Mouse (Mus musculus) midbrain, embryonic 14.5 days (tissue): ENCODE measurements at regions not wholly inside any gene's neighbourhood (a gene's known extent, or its start where the extent isn't known, plus 50 kb on each side); places are given as distances from the start of the nearest gene placed in this dataset.

ENCODE experiments used
- ATAC-seq: fragments of 200-750 bp; cut with Nextera tagmentation; 2 replicates; pipeline ENCODE4 v1.8.0; 2017; ENCODE audit warnings: moderate number of reproducible peaks, moderate library complexity; ENCODE audit not compliant: low FRiP score, low TSS enrichment
- DNase-seq: peaks from one replicate; pipeline ENCODE4 v3.0.0-alpha.2; 2015
- H3K27ac ChIP-seq: fragments of 300-500 bp; sonication (generic); replicated peaks from 2 replicates; pipeline ENCODE4 v1.5.1; 2014; ENCODE audit warnings: mild to moderate bottlenecking, low read depth, low read length, moderate library complexity
- H3K27me3 ChIP-seq: fragments of 300-500 bp; sonication (generic); 2 replicates; pipeline ENCODE4 v1.6.1; 2014; ENCODE audit warnings: low read length, control low read depth, mixed read lengths; ENCODE audit not compliant: control insufficient read depth, insufficient read depth
- H3K36me3 ChIP-seq: fragments of 300-500 bp; sonication (generic); 2 replicates; pipeline ENCODE4 v1.6.1; 2014; ENCODE audit warnings: low read length, control low read depth; ENCODE audit not compliant: control insufficient read depth, insufficient read depth
- H3K4me1 ChIP-seq: fragments of 300-500 bp; sonication (generic); 2 replicates; pipeline ENCODE4 v1.6.1; 2014; ENCODE audit warnings: mild to moderate bottlenecking, antibody characterized with exemption, low read length, control low read depth; ENCODE audit not compliant: control insufficient read depth, insufficient read depth
- H3K4me2 ChIP-seq: fragments of 300-500 bp; sonication (generic); 2 replicates; pipeline ENCODE4 v1.6.1; 2014; ENCODE audit warnings: mild to moderate bottlenecking, low read length, moderate library complexity
- H3K4me3 ChIP-seq: fragments of 300-500 bp; sonication (generic); replicated peaks from 2 replicates; pipeline ENCODE4 v1.5.1; 2014; ENCODE audit warnings: low read depth, low read length
- H3K9ac ChIP-seq: fragments of 300-500 bp; sonication (generic); replicated peaks from 2 replicates; pipeline ENCODE4 v1.6.1; 2014; ENCODE audit warnings: mild to moderate bottlenecking, low read length, moderate library complexity
- H3K9me3 ChIP-seq: fragments of 300-500 bp; sonication (generic); 2 replicates; pipeline ENCODE4 v1.6.1; 2016; ENCODE audit warnings: low read length, control low read depth, mixed read lengths; ENCODE audit not compliant: control insufficient read depth
- WGBS: fragments of 180-500 bp; shearing (Covaris S2); extraction: QIAGEN DNeasy Blood & Tissue Kit; methylation state at CpG from one replicate; pipeline ENCODE4 v1.1.7; 2014; 5-methylcytosine and 5-hydroxymethylcytosine counted together

DNA sequence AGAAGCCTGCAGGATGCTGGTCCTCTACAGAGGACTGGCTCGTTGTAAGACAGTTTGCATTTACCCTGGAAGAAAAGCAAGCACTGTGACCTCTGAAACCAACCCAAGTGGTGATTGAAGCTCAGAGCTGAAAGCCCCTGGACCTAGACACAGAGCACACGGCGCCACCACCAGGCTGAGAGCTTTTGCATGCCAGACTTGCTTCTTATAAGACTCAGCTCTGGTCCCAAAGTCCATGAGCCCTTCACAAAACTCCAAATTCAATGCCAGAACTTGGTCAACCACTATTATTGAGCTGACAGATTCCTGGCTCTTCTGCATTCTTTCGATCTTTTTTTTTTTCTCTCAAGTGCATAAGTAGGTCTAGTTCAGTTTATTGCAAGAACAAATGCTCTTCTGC, 164.6 kb upstream of the Sfrp2 start:
- no peaks in the 10 kb centered on the region for H3K36me3 ChIP-seq
- ATAC-seq (no peak), DNase-seq (no peak)
- H3K4me1 ChIP-seq = no peaks in the 10 kb centered on the region
- no peaks in the 10 kb centered on the region for H3K9me3 ChIP-seq
- H3K27me3 ChIP-seq = no peaks in the 10 kb centered on the region
- no peak overlapping the region for H3K27ac ChIP-seq
- no peak overlapping the region for H3K9ac ChIP-seq
- H3K4me2 ChIP-seq = no peak overlapping the region
- H3K4me3 ChIP-seq = no peak overlapping the region
- 90% methylated on average over 4 of the region's 4 CpGs for WGBS

DNA sequence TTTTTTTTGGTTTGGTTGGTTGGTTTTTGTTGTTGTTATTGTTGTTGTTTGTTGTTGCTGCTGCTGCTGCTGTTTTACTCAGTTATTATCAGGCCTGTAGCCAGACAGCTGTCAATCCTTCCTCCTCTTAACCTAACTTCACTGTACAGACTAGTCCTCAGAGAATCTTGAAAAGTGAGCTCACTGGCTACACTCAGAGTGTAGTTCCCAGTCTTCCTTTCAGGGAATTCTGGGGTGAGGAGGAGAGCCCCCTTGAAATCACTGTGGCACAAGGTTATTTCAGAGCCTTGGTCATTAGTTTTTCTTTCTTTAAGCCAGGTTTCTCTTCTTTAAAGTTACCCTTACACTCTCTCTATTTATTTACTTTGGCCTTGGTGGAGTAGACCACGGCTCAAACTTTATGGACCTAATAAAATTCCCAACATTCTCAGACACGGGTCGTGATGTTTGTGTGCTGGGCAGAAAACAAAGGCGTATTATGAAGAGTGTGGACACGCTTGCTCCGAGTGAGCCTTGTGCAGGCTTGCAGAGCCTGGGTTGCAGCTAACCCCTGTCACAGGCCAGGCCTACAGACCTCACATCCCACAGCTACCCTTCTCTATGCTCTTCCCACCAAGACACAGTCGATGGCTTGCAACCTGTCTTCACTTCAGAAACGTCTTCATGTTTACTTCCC, 156.9 kb upstream of the Sfrp2 start:
- no peak for DNase-seq
- 76% methylated on average over 8 of the region's 8 CpGs for WGBS
- Histone ChIP-seq H3K9ac (no peak overlapping the region), H3K27ac (no peak overlapping the region), H3K4me2 (no peak overlapping the region), H3K36me3 (no peaks in the 10 kb centered on the region), H3K27me3 (no peaks in the 10 kb centered on the region), H3K4me1 (no peaks in the 10 kb centered on the region), H3K9me3 (no peaks in the 10 kb centered on the region), H3K4me3 (no peak overlapping the region)
- no peak for ATAC-seq

DNA sequence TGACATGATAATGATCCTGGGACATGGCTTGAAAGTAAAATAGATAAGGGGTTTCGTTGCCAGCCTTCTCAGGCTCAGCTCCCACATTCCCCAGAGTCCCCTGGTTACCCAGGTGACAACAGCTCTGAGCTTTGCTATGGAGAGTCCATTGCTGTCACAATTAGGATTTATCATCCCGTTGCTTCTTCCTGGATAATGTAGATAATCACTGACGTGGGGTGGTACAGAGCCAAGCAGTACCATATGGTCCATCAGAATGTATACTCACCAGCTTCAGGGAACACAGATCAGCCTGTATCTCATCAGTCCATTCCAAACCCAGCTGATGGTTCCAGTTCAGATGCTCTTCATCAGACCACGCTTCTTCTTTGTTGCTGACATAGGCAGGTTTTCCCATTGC, 145.7 kb upstream of the Sfrp2 start:
- no peaks in the 10 kb centered on the region for H3K4me1 ChIP-seq
- H3K36me3 ChIP-seq = no peaks in the 10 kb centered on the region
- ATAC-seq (no peak), DNase-seq (peak; percentile 8)
- H3K4me2 ChIP-seq = no peak overlapping the region
- 35% methylated on average over 4 of the region's 4 CpGs for WGBS
- no peak overlapping the region for H3K4me3 ChIP-seq
- H3K27me3 ChIP-seq = no peaks in the 10 kb centered on the region
- no peak overlapping the region for H3K9ac ChIP-seq
- no peak overlapping the region for H3K27ac ChIP-seq
- no peaks in the 10 kb centered on the region for H3K9me3 ChIP-seq

DNA sequence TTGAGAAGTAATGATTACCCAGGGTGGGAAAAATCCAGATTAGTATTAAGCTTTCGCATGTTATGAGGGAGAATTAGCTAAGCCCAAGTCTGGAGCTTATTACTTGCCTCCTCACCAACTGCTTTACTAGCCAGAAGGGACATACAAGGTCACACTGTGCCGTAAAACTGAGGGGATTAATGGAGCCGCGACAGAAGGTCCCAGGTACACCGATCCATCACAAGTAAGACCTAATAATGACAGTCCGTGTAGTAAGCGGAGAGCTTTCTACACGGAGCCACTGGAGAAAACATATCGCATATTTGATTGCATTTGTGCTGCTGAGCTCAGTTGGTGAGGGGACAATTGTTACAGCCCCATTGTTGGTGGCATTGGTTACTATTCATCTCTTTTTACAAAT, 133.1 kb upstream of the Sfrp2 start:
- H3K4me1 ChIP-seq = no peaks in the 10 kb centered on the region
- no peaks in the 10 kb centered on the region for H3K9me3 ChIP-seq
- no peak overlapping the region for H3K4me3 ChIP-seq
- H3K36me3 ChIP-seq = no peaks in the 10 kb centered on the region
- ATAC-seq (no peak), DNase-seq (no peak)
- H3K9ac ChIP-seq = no peak overlapping the region
- WGBS = 60% methylated on average over 9 of the region's 9 CpGs
- H3K27me3 ChIP-seq = no peaks in the 10 kb centered on the region
- H3K27ac ChIP-seq = no peak overlapping the region
- no peak overlapping the region for H3K4me2 ChIP-seq

DNA sequence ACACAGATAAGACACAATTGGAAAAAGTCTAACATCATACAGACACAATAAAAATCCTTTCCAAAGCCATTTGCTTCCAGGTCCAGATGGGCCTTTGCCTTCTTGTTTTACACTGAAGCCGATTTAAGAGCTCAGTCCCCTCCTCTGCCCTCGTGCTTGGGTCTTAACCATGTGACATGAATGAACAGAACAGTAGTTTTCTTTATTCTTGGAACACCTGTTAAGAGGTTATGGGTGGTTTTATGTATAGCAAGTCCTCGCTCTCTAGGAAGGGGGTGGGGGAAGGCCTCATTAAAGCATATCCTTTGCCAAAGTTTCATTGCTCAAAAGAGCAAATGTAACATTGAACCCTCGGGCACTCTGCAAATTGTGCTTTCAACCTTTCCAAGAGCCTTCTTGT, 125.7 kb upstream of the Sfrp2 start:
- WGBS = 81% methylated on average over 4 of the region's 4 CpGs

DNA sequence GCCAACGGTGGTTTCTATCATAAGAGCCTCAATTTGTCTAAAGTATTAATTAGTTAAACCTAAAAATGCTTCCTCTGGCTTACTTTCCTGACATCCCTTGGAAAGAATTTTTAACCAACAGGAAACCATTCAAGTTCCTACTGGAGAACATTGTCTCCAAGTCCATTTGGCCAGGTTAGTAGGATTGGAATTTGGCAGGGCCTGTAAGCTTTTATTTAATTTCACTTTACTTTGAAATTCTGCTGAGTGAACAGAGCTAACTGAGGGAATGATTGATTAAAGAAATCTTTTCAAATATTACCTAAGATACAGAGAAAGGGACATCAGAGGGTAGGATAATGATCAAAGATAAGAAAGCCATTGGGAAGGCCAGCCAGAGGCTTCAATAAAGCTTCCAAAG, 102.4 kb upstream of the Sfrp2 start:
- 92% methylated on average over 1 of the region's 1 CpGs for WGBS
- Histone ChIP-seq H3K4me3 (no peak overlapping the region), H3K27ac (no peak overlapping the region), H3K9ac (no peak overlapping the region), H3K4me2 (no peak overlapping the region), H3K36me3 (no peaks in the 10 kb centered on the region), H3K4me1 (no peaks in the 10 kb centered on the region), H3K9me3 (no peaks in the 10 kb centered on the region), H3K27me3 (no peaks in the 10 kb centered on the region)
- ATAC-seq (no peak), DNase-seq (no peak)

More for the DNA sequence above, 125.7 kb upstream of the Sfrp2 start:
- no peak overlapping the region for H3K4me3 ChIP-seq
- H3K27me3 ChIP-seq = no peaks in the 10 kb centered on the region
- DNase-seq (no peak), ATAC-seq (no peak)
- no peaks in the 10 kb centered on the region for H3K4me1 ChIP-seq
- no peak overlapping the region for H3K27ac ChIP-seq
- H3K4me2 ChIP-seq = no peak overlapping the region
- no peaks in the 10 kb centered on the region for H3K9me3 ChIP-seq
- no peaks in the 10 kb centered on the region for H3K36me3 ChIP-seq
- no peak overlapping the region for H3K9ac ChIP-seq

DNA sequence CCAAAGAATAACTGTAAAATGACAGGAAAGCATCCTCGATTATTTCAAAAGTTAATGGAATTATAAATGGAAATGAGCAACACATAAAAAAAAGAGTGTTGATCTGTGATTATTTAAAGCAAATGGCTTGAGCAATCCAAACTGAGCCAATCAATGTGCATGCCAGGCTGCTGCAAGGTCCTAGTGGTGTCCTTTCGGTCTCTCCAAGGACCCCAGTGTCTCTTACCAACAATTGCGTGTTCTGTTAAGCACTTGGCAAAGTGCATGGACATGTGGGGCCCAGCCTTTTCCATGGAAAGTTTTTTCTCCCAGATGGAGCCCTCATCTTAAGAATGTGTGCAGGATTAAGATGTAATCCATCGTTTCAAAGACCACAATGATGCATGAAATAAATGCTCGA, 90.0 kb upstream of the Sfrp2 start:
- ATAC-seq (no peak), DNase-seq (no peak)
- H3K27ac ChIP-seq = no peak overlapping the region
- no peak overlapping the region for H3K4me2 ChIP-seq
- H3K9ac ChIP-seq = no peak overlapping the region
- WGBS = 84% methylated on average over 5 of the region's 5 CpGs
- H3K9me3 ChIP-seq = no peaks in the 10 kb centered on the region
- no peak overlapping the region for H3K4me3 ChIP-seq
- no peaks in the 10 kb centered on the region for H3K27me3 ChIP-seq
- H3K4me1 ChIP-seq = no peaks in the 10 kb centered on the region
- no peaks in the 10 kb centered on the region for H3K36me3 ChIP-seq

DNA sequence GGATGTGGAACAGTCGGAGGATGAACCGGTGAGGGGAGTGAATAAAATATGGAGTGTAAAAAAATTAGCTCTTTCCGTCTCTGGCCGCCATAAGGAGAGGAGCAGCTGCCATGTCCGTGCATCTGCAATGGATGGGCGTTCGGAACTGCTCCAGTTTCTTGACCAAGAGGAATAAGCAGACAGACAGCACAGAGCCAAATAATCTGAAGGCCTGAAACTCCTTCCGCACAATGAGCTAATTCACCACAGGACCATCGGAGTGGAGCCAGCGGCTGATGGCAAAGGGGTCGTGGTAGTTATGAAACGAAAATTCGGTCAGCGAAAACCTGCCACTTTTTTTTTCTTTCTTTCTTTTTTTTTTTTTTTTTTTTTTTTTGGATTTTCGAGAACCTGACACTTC, 79.5 kb upstream of the Sfrp2 start:
- Histone ChIP-seq H3K9ac (no peak overlapping the region), H3K27ac (no peak overlapping the region), H3K4me1 (no peaks in the 10 kb centered on the region), H3K9me3 (no peaks in the 10 kb centered on the region), H3K27me3 (no peaks in the 10 kb centered on the region), H3K36me3 (no peaks in the 10 kb centered on the region), H3K4me3 (no peak overlapping the region), H3K4me2 (no peak overlapping the region)
- ATAC-seq (no peak), DNase-seq (no peak)
- WGBS = 95% methylated on average over 15 of the region's 15 CpGs

DNA sequence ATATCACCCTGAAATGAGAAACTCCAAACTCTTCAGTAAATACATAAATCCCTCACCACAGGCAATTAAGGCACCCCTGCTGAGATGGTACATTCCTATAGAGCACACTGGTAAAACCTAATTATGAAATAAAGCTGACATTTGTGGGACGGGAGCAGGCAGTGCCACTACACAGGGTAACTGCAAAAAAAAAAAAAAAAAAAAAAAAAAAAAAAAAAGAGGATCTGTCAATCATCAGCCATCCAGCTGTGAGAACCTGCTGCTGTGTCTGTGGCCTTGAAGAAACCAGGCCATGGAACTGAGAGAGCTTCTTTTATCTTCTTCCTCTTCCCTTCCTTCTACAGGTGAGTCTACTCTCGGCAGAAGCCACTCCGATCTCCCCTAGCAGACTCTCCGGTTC, 78.6 kb upstream of the Sfrp2 start:
- H3K27me3 ChIP-seq = no peaks in the 10 kb centered on the region
- no peaks in the 10 kb centered on the region for H3K9me3 ChIP-seq
- no peak overlapping the region for H3K27ac ChIP-seq
- no peak for ATAC-seq
- H3K4me1 ChIP-seq = no peaks in the 10 kb centered on the region
- H3K9ac ChIP-seq = no peak overlapping the region
- no peak overlapping the region for H3K4me3 ChIP-seq
- H3K36me3 ChIP-seq = no peaks in the 10 kb centered on the region
- H3K4me2 ChIP-seq = no peak overlapping the region
- 70% methylated on average over 4 of the region's 4 CpGs for WGBS
- DNase-seq = no peak
